Mouse (Mus musculus): ENCODE measurements around the gene Slc22a7. TPM values are rescaled to one million over a fixed set of nuclear protein-coding genes. Genes with fewer than 3 reads are reported as not detected.

Gene Slc22a7
- total RNA-seq (2023): not detected

GRCm38 (mm10) chr17:46438298-46438873 lies at the start of gene Slc22a7:
Gene Slc22a7, minus strand, starts transcription at chr17:46438457.

GRCm38 (mm10) chr17:46487431-46487830 lies 49.2 kb upstream of the Slc22a7 start, which contains the start of gene Ttbk1:
Gene Ttbk1, minus strand, starts transcription at chr17:46487675.

GRCm38 (mm10) chr17:46428761-46429414 lies 9.4 kb downstream of the Slc22a7 start, which contains the start of gene Crip3:
Gene Crip3, plus strand, starts transcription at chr17:46428926.

GRCm38 (mm10) chr17:46383294-46384060 lies 54.8 kb downstream of the Slc22a7 start, which contains the start of gene Zfp318:
Gene Zfp318, plus strand, starts transcription at chr17:46383731.

Other genes starting within 250 kb of the Slc22a7 start
- 10 to 100 TPM; 21.0 TPM for gene Polh, start 235.8 kb downstream of the Slc22a7 start, total RNA-seq (2023)
- 10 to 100 TPM; 20.3 to 22.9 TPM for gene Xpo5, start 235.7 kb downstream of the Slc22a7 start, total RNA-seq (2023)
- gene Polr1c, start 190.4 kb downstream of the Slc22a7 start, total RNA-seq (2023): 10 to 100 TPM; 22.6 to 22.7 TPM
- 10 to 100 TPM; 75.7 to 76.7 TPM for gene Yipf3, start 190.4 kb downstream of the Slc22a7 start, total RNA-seq (2023)
- gene Lrrc73, start 184.9 kb downstream of the Slc22a7 start, total RNA-seq (2023): 1 to 10 TPM in 1 of 2 experiments, under 1 TPM in 1; 0.79 to 1.6 TPM
- 10 to 100 TPM; 24.1 to 29.3 TPM for gene Tjap1, start 155.4 kb downstream of the Slc22a7 start, total RNA-seq (2023)
- not detected for gene Dlk2, start 141.0 kb downstream of the Slc22a7 start, total RNA-seq (2023)
- gene Abcc10, start 110.1 kb downstream of the Slc22a7 start, total RNA-seq (2023): 1 to 10 TPM; 6.4 to 6.8 TPM
- 1 to 10 TPM; 5.0 to 7.0 TPM for gene Zfp318, start 54.7 kb downstream of the Slc22a7 start, total RNA-seq (2023)
- not detected for gene Crip3, start 9.5 kb downstream of the Slc22a7 start, total RNA-seq (2023)
- not detected for gene Ttbk1, start 49.2 kb upstream of the Slc22a7 start, total RNA-seq (2023)
- gene Dnph1, start 58.3 kb upstream of the Slc22a7 start, total RNA-seq (2023): 1 to 10 TPM; 5.6 to 5.8 TPM
- gene Cul9, start 107.9 kb upstream of the Slc22a7 start, total RNA-seq (2023): 1 to 10 TPM; 5.3 to 7.0 TPM
- gene Srf, start 117.7 kb upstream of the Slc22a7 start, total RNA-seq (2023): 10 to 100 TPM; 51.7 to 52.8 TPM
- gene Ptk7, start 191.0 kb upstream of the Slc22a7 start, total RNA-seq (2023): under 1 TPM; 0.18 TPM
- gene Klc4, start 207.6 kb upstream of the Slc22a7 start, total RNA-seq (2023): 10 to 100 TPM; 19.4 to 20.1 TPM
- gene Mrpl2, start 207.8 kb upstream of the Slc22a7 start, total RNA-seq (2023): 10 to 100 TPM; 23.5 to 30.3 TPM
- 1 to 10 TPM; 3.1 to 3.6 TPM for gene Cul7, start 211.9 kb upstream of the Slc22a7 start, total RNA-seq (2023)
- 10 to 100 TPM; 13.8 to 14.5 TPM for gene Rrp36, start 235.9 kb upstream of the Slc22a7 start, total RNA-seq (2023)
- 10 to 100 TPM; 41.9 to 42.8 TPM for gene Mea1, start 240.3 kb upstream of the Slc22a7 start, total RNA-seq (2023)
- gene Klhdc3, start 242.5 kb upstream of the Slc22a7 start, total RNA-seq (2023): 10 to 100 TPM; 48.1 to 49.5 TPM

All from neutrophil, adult 83 days (primary cell).